Mouse (Mus musculus) stomach, embryonic 15.5 days (tissue): ENCODE measurements around the gene Tchp. TPM values are rescaled to one million over a fixed set of nuclear protein-coding genes. Genes with fewer than 3 reads are reported as not detected.

Experiments used
- ATAC-seq: fragments of 200-750 bp; cut with Nextera tagmentation; 2 replicates; pipeline ENCODE4 v1.8.0; 2017; ENCODE audit warnings: low read depth, moderate number of reproducible peaks, moderate TSS enrichment; ENCODE audit not compliant: insufficient read depth, low FRiP score
- H3K27ac ChIP-seq: fragments of 300-500 bp; sonication (generic); 2 replicates; pipeline ENCODE4 v1.5.1; 2015; ENCODE audit warnings: mild to moderate bottlenecking, inconsistent platforms
- H3K27me3 ChIP-seq: fragments of 300-500 bp; sonication (generic); replicated peaks from 2 replicates; pipeline ENCODE4 v1.6.1; 2015; ENCODE audit warnings: inconsistent platforms
- H3K36me3 ChIP-seq: fragments of 300-500 bp; sonication (generic); 2 replicates; pipeline ENCODE4 v1.6.1; 2015; ENCODE audit warnings: inconsistent platforms
- H3K4me1 ChIP-seq: fragments of 300-500 bp; sonication (generic); 2 replicates; pipeline ENCODE4 v1.6.1; 2015; ENCODE audit warnings: inconsistent platforms
- H3K4me2 ChIP-seq: fragments of 300-500 bp; sonication (generic); 2 replicates; pipeline ENCODE4 v1.6.1; 2015; ENCODE audit warnings: mild to moderate bottlenecking, inconsistent platforms
- H3K4me3 ChIP-seq: fragments of 300-500 bp; sonication (generic); replicated peaks from 2 replicates; pipeline ENCODE4 v1.5.1; 2015; ENCODE audit warnings: inconsistent platforms
- H3K9ac ChIP-seq: fragments of 300-500 bp; sonication (generic); 2 replicates; pipeline ENCODE4 v1.6.1; 2015; ENCODE audit warnings: inconsistent platforms
- H3K9me3 ChIP-seq: fragments of 300-500 bp; sonication (generic); 2 replicates; pipeline ENCODE4 v1.6.1; 2016; ENCODE audit warnings: inconsistent platforms
- WGBS: fragments of 180-500 bp; shearing (Covaris S2); methylation state at CpG from one replicate; pipeline ENCODE4 v1.1.7; 2015; 5-methylcytosine and 5-hydroxymethylcytosine counted together
- polyA plus RNA-seq: library from polyadenylated mRNA; unstranded; fragments of >200 nt; fragmentation: Nextera tagmentation; extraction: Ambion mirVana; gene quantifications from 2 replicates; pipeline ENCODE4 v1.2.1, GENCODE M21; 2015

Gene Tchp
- polyA plus RNA-seq, 1 experiment from 2014 or later = 11.5 TPM

- ATAC-seq = no peak
- Histone ChIP-seq H3K9ac (no peak overlapping the region), H3K27ac (no peak overlapping the region), H3K27me3 (no peaks in the 10 kb centered on the region), H3K36me3 (peaks cover 50% of the 10 kb centered on the region), H3K4me3 (no peak overlapping the region), H3K4me2 (no peak overlapping the region), H3K9me3 (no peaks in the 10 kb centered on the region), H3K4me1 (no peaks in the 10 kb centered on the region)
- 78% methylated on average over 5 of the region's 5 CpGs for WGBS
These were observed 38.0 kb downstream of the Tchp start for GRCm38 (mm10) chr5:114745581-114745980.

GRCm38 (mm10) chr5:114746886-114747285, 39.3 kb downstream of the Tchp start:
- ATAC-seq = no peak
- peaks cover 51% of the 10 kb centered on the region for H3K36me3 ChIP-seq
- H3K4me2 ChIP-seq = no peak overlapping the region
- H3K4me3 ChIP-seq = no peak overlapping the region
- H3K9ac ChIP-seq = no peak overlapping the region
- no peaks in the 10 kb centered on the region for H3K4me1 ChIP-seq
- H3K27me3 ChIP-seq = no peaks in the 10 kb centered on the region
- no peaks in the 10 kb centered on the region for H3K9me3 ChIP-seq
- WGBS = 88% methylated on average over 4 of the region's 4 CpGs
- H3K27ac ChIP-seq = no peak overlapping the region

- no peak for ATAC-seq
- WGBS = 90% methylated on average over 5 of the region's 5 CpGs
- no peak overlapping the region for H3K27ac ChIP-seq
- no peak overlapping the region for H3K4me3 ChIP-seq
- no peaks in the 10 kb centered on the region for H3K27me3 ChIP-seq
- H3K9me3 ChIP-seq = no peaks in the 10 kb centered on the region
- no peak overlapping the region for H3K4me2 ChIP-seq
- H3K4me1 ChIP-seq = no peaks in the 10 kb centered on the region
- H3K9ac ChIP-seq = no peak overlapping the region
- peaks cover 47% of the 10 kb centered on the region for H3K36me3 ChIP-seq
These were observed 40.0 kb downstream of the Tchp start for GRCm38 (mm10) chr5:114747521-114747920.

- 91% methylated on average over 10 of the region's 10 CpGs for WGBS
- H3K27me3 ChIP-seq = no peaks in the 10 kb centered on the region
- H3K36me3 ChIP-seq = peaks cover 33% of the 10 kb centered on the region
- H3K9ac ChIP-seq = no peak overlapping the region
- no peaks in the 10 kb centered on the region for H3K9me3 ChIP-seq
- ATAC-seq = no peak
- H3K4me3 ChIP-seq = no peak overlapping the region
- no peak overlapping the region for H3K27ac ChIP-seq
- H3K4me2 ChIP-seq = no peak overlapping the region
- no peaks in the 10 kb centered on the region for H3K4me1 ChIP-seq
These were observed 42.8 kb downstream of the Tchp start for GRCm38 (mm10) chr5:114750325-114750724.

GRCm38 (mm10) chr5:114752397-114752796, 44.8 kb downstream of the Tchp start:
- WGBS = 77% methylated on average over 10 of the region's 10 CpGs

GRCm38 (mm10) chr5:114753384-114753783, 45.8 kb downstream of the Tchp start:
- 89% methylated on average over 12 of the region's 12 CpGs for WGBS
- Histone ChIP-seq H3K9me3 (no peaks in the 10 kb centered on the region), H3K4me1 (no peaks in the 10 kb centered on the region), H3K9ac (no peak overlapping the region), H3K27ac (no peak overlapping the region), H3K36me3 (peaks cover 38% of the 10 kb centered on the region), H3K4me3 (no peak overlapping the region), H3K27me3 (no peaks in the 10 kb centered on the region), H3K4me2 (no peak overlapping the region)
- no peak for ATAC-seq

More at GRCm38 (mm10) chr5:114752397-114752796, 44.8 kb downstream of the Tchp start:
- Histone ChIP-seq H3K9me3 (no peaks in the 10 kb centered on the region), H3K27me3 (no peaks in the 10 kb centered on the region), H3K4me2 (no peak overlapping the region), H3K4me1 (no peaks in the 10 kb centered on the region), H3K36me3 (peaks cover 40% of the 10 kb centered on the region), H3K4me3 (no peak overlapping the region), H3K27ac (no peak overlapping the region), H3K9ac (no peak overlapping the region)
- ATAC-seq = no peak

GRCm38 (mm10) chr5:114759536-114760090, 52.1 kb downstream of the Tchp start:
- no peak overlapping the region for H3K9ac ChIP-seq
- H3K27ac ChIP-seq = no peak overlapping the region
- no peak overlapping the region for H3K4me3 ChIP-seq
- peaks cover 47% of the 10 kb centered on the region for H3K36me3 ChIP-seq
- no peak overlapping the region for H3K4me2 ChIP-seq
- H3K9me3 ChIP-seq = no peaks in the 10 kb centered on the region
- 88% methylated on average over 5 of the region's 5 CpGs for WGBS
- no peak for ATAC-seq
- no peaks in the 10 kb centered on the region for H3K4me1 ChIP-seq
- H3K27me3 ChIP-seq = no peaks in the 10 kb centered on the region

- Histone ChIP-seq H3K4me3 (no peak overlapping the region), H3K9ac (no peak overlapping the region), H3K9me3 (no peaks in the 10 kb centered on the region), H3K27ac (no peak overlapping the region), H3K27me3 (no peaks in the 10 kb centered on the region), H3K4me1 (no peaks in the 10 kb centered on the region), H3K36me3 (peaks cover 41% of the 10 kb centered on the region), H3K4me2 (no peak overlapping the region)
- ATAC-seq = no peak
- 90% methylated on average over 8 of the region's 8 CpGs for WGBS
These were observed 54.4 kb downstream of the Tchp start for GRCm38 (mm10) chr5:114761980-114762379.

- Histone ChIP-seq H3K4me1 (no peaks in the 10 kb centered on the region), H3K27me3 (no peaks in the 10 kb centered on the region), H3K9ac (no peak overlapping the region), H3K4me3 (no peak overlapping the region), H3K36me3 (peaks cover 34% of the 10 kb centered on the region), H3K27ac (no peak overlapping the region), H3K4me2 (no peak overlapping the region), H3K9me3 (no peaks in the 10 kb centered on the region)
- 91% methylated on average over 18 of the region's 18 CpGs for WGBS
- ATAC-seq = no peak
These were observed 57.5 kb downstream of the Tchp start for GRCm38 (mm10) chr5:114764812-114765735.

- Histone ChIP-seq H3K27ac (no peak overlapping the region), H3K4me2 (no peak overlapping the region), H3K9me3 (no peaks in the 10 kb centered on the region), H3K4me3 (no peak overlapping the region), H3K36me3 (peaks cover 25% of the 10 kb centered on the region), H3K9ac (no peak overlapping the region), H3K4me1 (no peaks in the 10 kb centered on the region), H3K27me3 (no peaks in the 10 kb centered on the region)
- ATAC-seq = no peak
- 91% methylated on average over 8 of the region's 8 CpGs for WGBS
These were observed 59.1 kb downstream of the Tchp start for GRCm38 (mm10) chr5:114766686-114767085.

GRCm38 (mm10) chr5:114767185-114767584, 59.6 kb downstream of the Tchp start:
- WGBS = 90% methylated on average over 7 of the region's 7 CpGs
- no peaks in the 10 kb centered on the region for H3K27me3 ChIP-seq
- H3K36me3 ChIP-seq = peaks cover 24% of the 10 kb centered on the region
- H3K4me3 ChIP-seq = no peak overlapping the region
- ATAC-seq = no peak
- no peak overlapping the region for H3K27ac ChIP-seq
- H3K9me3 ChIP-seq = no peaks in the 10 kb centered on the region
- no peak overlapping the region for H3K4me2 ChIP-seq
- H3K9ac ChIP-seq = no peak overlapping the region
- H3K4me1 ChIP-seq = no peaks in the 10 kb centered on the region

- Histone ChIP-seq H3K4me2 (no peak overlapping the region), H3K4me1 (no peaks in the 10 kb centered on the region), H3K9me3 (no peaks in the 10 kb centered on the region), H3K27ac (no peak overlapping the region), H3K9ac (no peak overlapping the region), H3K36me3 (0 out of 2 replicates have a peak, but pooled peaks cover 8% of the 10 kb centered on the region), H3K27me3 (no peaks in the 10 kb centered on the region), H3K4me3 (no peak overlapping the region)
- WGBS = 87% methylated on average over 8 of the region's 8 CpGs
- no peak for ATAC-seq
These were observed 62.2 kb downstream of the Tchp start for GRCm38 (mm10) chr5:114769786-114770185.
